Mouse (Mus musculus): ENCODE measurements around the gene Tmem104. TPM values are rescaled to one million over a fixed set of nuclear protein-coding genes. Genes with fewer than 3 reads are reported as not detected.

Tmem104 gene
- polyA plus RNA-seq, 1 experiment from 2014 or later, result 8.6 TPM

DNA sequence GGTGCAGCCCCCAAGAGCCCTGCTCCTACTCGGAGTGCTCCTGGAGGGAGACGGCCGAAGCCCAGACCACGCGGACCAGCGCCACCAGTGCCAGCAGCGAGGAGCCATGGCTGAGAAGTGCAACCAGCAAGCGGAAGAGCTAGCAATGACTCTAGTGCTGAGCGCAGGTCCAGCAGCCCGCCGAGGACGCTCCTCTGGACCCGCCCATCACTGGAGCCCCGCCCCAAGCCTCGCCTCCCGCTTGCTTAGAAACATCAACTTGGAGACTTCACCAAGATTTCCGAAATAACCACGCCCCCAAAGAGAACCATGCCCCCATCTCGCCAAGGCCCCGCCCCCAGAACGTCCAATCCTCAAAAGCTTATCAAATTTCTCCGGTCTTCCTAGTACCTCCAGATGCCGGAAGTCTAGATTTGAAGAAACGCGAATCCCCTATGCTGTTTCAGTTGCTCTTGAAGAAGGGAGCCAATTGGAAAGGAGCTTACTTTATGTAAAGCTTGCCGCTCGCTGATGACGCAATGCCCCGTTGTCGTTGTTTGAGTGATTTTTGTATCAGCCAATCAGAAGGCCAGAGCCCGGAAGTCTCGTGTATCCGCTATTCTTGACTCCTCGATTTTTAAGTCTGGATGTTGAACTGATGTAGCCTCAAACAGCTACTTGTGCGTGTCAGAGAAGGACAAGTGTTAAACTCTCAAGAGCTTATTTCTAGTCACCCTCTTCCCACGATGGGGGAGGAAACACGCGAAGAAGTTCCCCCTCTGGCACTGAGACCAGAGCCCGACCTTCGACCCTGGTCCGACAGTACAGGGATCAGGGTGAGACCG is 89.7 kb downstream of the Tmem104 start, which contains the start of gene Fdxr:
Fdxr (minus strand) TSS at position 271 of the 824 bp plus-strand sequence.
- WGBS, result under 1% methylated on average over 42 of the region's 42 CpGs
- Histone ChIP-seq H3K4me2 (ENCODE audit: low read depth, low read length) (peak within 1 kb of the TSS; percentile 95), H3K27ac (ENCODE audit: low read length) (peak within 1 kb of the TSS; percentile 80), H3K4me3 (ENCODE audit: low read length) (peak within 1 kb of the TSS; percentile 71), H3K27me3 (ENCODE audit: control insufficient read depth, insufficient read depth, low read depth, low read length) (no peaks in the 10 kb centered on the region), H3K9ac (ENCODE audit: low read length) (peak within 1 kb of the TSS; percentile 88), H3K4me1 (replicated peaks; ENCODE audit: control insufficient read depth, insufficient read depth, low read length) (peaks cover 10% of the 10 kb centered on the region), H3K9me3 (ENCODE audit: control insufficient read depth, low read length) (no peaks in the 10 kb centered on the region), H3K36me3 (ENCODE audit: control insufficient read depth, insufficient read depth, low read length) (no peaks in the 10 kb centered on the region)
- peak; percentile 97 for ATAC-seq (ENCODE audit: low read depth)

DNA sequence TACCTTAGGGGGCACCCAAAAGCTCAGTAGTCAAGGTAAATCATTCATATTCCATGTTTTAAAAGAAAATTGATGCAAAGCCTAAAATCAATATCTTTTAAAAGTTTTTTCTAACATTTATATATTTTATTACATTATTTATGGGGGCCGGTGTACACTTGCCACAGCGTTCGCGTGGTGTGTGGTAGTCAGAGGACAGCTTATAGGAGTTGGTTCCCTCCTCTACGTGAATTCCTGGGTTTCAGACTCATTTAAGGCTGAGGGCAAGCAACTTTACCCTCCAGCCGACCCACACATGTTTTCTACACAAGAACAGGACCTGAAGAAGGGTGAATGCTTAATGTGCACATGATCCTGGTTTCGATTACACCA is 90.3 kb downstream of the Tmem104 start:
- Histone ChIP-seq H3K4me2 (ENCODE audit: low read depth, low read length) (peak overlapping the region; percentile 70), H3K4me1 (replicated peaks; ENCODE audit: control insufficient read depth, insufficient read depth, low read length) (peaks cover 10% of the 10 kb centered on the region), H3K27ac (ENCODE audit: low read length) (peak overlapping the region; percentile 78), H3K9me3 (ENCODE audit: control insufficient read depth, low read length) (no peaks in the 10 kb centered on the region), H3K9ac (ENCODE audit: low read length) (peak overlapping the region; percentile 77), H3K27me3 (ENCODE audit: control insufficient read depth, insufficient read depth, low read depth, low read length) (no peaks in the 10 kb centered on the region), H3K4me3 (ENCODE audit: low read length) (peak overlapping the region; percentile 71), H3K36me3 (ENCODE audit: control insufficient read depth, insufficient read depth, low read length) (no peaks in the 10 kb centered on the region)
- ATAC-seq (ENCODE audit: low read depth), result no peak
- WGBS, result 22% methylated on average over 7 of the region's 7 CpGs

DNA sequence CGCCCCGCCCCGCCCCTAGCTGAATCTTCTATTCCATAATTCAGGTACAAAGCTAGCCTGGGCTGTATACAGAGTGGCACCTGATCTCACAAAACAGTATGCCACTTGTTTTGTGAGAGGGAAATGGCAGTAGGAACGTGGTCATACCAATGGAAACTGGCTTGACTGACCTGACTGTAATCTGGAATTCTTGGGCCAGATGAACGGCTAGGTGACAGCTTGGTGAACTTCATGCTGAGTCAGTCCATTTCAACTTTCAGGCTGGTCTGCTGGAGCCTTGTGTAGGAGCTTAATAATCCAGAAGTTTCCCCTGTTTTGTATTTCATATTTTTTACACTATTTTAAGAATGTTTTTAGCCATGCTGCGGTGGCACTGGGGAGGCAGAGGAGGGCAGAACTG is 90.9 kb downstream of the Tmem104 start:
- WGBS, result 73% methylated on average over 6 of the region's 6 CpGs
- Histone ChIP-seq H3K4me3 (ENCODE audit: low read length) (no peak overlapping the region), H3K27me3 (ENCODE audit: control insufficient read depth, insufficient read depth, low read depth, low read length) (no peaks in the 10 kb centered on the region), H3K9ac (ENCODE audit: low read length) (no peak overlapping the region), H3K9me3 (ENCODE audit: control insufficient read depth, low read length) (no peaks in the 10 kb centered on the region), H3K4me2 (ENCODE audit: low read depth, low read length) (peak overlapping the region; percentile 70; the same call in 1 of the 2 replicates), H3K4me1 (replicated peaks; ENCODE audit: control insufficient read depth, insufficient read depth, low read length) (peaks cover 10% of the 10 kb centered on the region), H3K36me3 (ENCODE audit: control insufficient read depth, insufficient read depth, low read length) (no peaks in the 10 kb centered on the region), H3K27ac (ENCODE audit: low read length) (no peak overlapping the region)
- ATAC-seq (ENCODE audit: low read depth), result no peak

DNA sequence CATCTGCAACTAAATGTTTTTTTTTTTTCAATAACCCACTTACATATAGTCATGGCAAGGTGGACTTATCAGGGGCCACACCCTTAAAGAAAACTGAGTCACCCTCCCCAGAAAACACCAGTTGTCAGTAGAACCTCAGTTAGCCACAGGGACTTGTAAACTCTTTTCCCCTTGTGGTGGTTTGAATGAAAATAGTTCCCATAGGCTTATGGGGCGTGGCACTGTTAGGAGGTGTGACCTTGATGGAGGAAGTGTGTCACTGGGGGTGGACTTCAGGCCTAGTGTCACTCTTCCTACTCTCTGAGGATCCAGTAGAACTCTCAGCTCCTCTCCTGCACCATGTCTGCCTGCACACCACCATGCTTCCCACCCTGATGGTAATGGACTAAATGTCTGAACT is 92.4 kb downstream of the Tmem104 start:
- H3K27me3 ChIP-seq (ENCODE audit: control insufficient read depth, insufficient read depth, low read depth, low read length), result no peaks in the 10 kb centered on the region

DNA sequence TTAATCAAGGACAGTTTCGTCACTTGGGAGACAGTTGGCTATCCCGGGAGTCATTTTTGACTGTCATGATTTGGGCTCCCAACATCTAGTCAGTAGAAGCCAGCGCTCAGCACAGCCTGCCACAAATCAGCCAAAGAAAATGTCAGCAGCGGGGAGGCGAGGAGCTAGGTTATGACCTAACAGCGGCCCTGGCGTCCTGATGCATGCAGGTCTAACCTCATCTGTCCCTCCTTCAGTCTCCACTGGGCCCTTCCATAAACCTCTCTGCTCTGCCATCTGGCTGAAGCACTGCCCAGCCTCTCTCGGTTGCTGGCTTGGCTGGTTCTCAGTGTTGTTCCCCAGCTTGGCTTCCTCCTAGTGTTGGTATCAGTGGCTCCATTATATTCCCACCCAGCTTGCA is 95.0 kb downstream of the Tmem104 start:
- Histone ChIP-seq H3K4me2 (ENCODE audit: low read depth, low read length) (no peak overlapping the region), H3K9me3 (ENCODE audit: control insufficient read depth, low read length) (no peaks in the 10 kb centered on the region), H3K9ac (ENCODE audit: low read length) (no peak overlapping the region), H3K4me1 (replicated peaks; ENCODE audit: control insufficient read depth, insufficient read depth, low read length) (peaks cover 4% of the 10 kb centered on the region; the same call in 1 of the 2 replicates), H3K36me3 (ENCODE audit: control insufficient read depth, insufficient read depth, low read length) (no peaks in the 10 kb centered on the region), H3K27me3 (ENCODE audit: control insufficient read depth, insufficient read depth, low read depth, low read length) (no peaks in the 10 kb centered on the region), H3K4me3 (ENCODE audit: low read length) (no peak overlapping the region), H3K27ac (ENCODE audit: low read length) (no peak overlapping the region)
- ATAC-seq (ENCODE audit: low read depth), result no peak
- WGBS, result 55% methylated on average over 8 of the region's 8 CpGs

More for the DNA sequence above, 92.4 kb downstream of the Tmem104 start:
- H3K4me1 ChIP-seq (replicated peaks; ENCODE audit: control insufficient read depth, insufficient read depth, low read length), result peaks cover 10% of the 10 kb centered on the region
- no peaks in the 10 kb centered on the region for H3K9me3 ChIP-seq (ENCODE audit: control insufficient read depth, low read length)
- H3K36me3 ChIP-seq (ENCODE audit: control insufficient read depth, insufficient read depth, low read length), result no peaks in the 10 kb centered on the region
- H3K4me3 ChIP-seq (ENCODE audit: low read length), result no peak overlapping the region
- H3K27ac ChIP-seq (ENCODE audit: low read length), result no peak overlapping the region
- no peak overlapping the region for H3K9ac ChIP-seq (ENCODE audit: low read length)
- WGBS, result 62% methylated on average over 1 of the region's 1 CpGs
- H3K4me2 ChIP-seq (ENCODE audit: low read depth, low read length), result no peak overlapping the region
- no peak for ATAC-seq (ENCODE audit: low read depth)

DNA sequence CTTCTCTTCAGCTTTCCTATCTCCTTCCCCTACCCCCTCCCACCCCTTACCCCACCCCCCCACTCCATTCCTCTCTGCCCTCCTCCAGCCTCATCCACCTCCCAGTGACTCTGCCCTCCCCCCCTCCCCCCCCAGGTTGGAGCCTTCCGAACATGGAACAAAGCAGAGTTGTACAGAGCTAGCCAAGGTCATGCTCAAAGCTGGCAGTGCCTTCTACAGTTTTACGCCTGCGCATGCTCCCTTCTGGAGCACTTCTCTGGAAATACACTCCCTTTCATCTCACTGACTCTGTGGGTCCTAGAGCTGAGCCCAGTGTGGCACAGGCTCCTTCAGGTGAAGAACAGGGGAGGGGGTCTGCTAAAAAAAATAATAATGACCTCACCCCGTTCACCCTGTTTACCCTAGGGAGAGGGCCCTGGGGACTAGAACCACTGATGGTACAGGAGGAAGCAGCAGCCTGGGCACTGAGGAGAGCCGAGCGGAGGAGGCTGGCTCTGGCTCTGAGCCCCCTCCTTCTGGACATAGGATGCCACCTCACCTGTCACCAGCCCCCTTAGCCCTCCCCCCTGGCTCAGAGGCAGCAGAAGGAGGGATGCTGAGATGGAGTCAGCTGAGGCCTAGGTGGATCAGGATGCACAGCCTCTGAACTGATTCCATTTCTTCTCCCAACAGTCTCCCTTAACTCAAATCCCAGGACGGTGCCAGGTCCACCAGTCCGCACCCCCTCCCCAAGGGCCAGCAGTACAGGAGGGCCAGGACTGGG is 95.6 kb downstream of the Tmem104 start:
- H3K27me3 ChIP-seq (ENCODE audit: control insufficient read depth, insufficient read depth, low read depth, low read length), result no peaks in the 10 kb centered on the region
- H3K4me3 ChIP-seq (ENCODE audit: low read length), result no peak overlapping the region
- H3K27ac ChIP-seq (ENCODE audit: low read length), result no peak overlapping the region
- ATAC-seq (ENCODE audit: low read depth), result no peak
- peaks cover under 1% of the 10 kb centered on the region; the same call in 1 of the 2 replicates for H3K4me1 ChIP-seq (replicated peaks; ENCODE audit: control insufficient read depth, insufficient read depth, low read length)
- H3K9me3 ChIP-seq (ENCODE audit: control insufficient read depth, low read length), result no peaks in the 10 kb centered on the region
- no peak overlapping the region for H3K4me2 ChIP-seq (ENCODE audit: low read depth, low read length)
- H3K9ac ChIP-seq (ENCODE audit: low read length), result no peak overlapping the region
- 67% methylated on average over 8 of the region's 8 CpGs for WGBS
- no peaks in the 10 kb centered on the region for H3K36me3 ChIP-seq (ENCODE audit: control insufficient read depth, insufficient read depth, low read length)

DNA sequence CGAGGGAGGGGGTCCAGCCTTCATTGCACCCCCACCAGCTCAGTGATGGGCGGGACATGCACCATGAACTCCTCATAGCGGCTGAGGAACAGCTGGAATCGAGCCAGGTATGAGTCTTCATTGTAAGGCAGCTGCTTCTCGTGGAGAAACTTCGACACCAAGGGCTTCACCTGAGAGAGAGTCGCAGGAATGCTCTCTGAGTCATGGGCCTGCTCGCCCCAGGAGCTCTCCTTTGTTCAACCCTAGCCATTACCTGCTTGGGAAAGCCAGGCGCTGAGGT is 96.1 kb downstream of the Tmem104 start:
- H3K27me3 ChIP-seq (ENCODE audit: control insufficient read depth, insufficient read depth, low read depth, low read length), result no peaks in the 10 kb centered on the region
- no peak overlapping the region for H3K27ac ChIP-seq (ENCODE audit: low read length)

DNA sequence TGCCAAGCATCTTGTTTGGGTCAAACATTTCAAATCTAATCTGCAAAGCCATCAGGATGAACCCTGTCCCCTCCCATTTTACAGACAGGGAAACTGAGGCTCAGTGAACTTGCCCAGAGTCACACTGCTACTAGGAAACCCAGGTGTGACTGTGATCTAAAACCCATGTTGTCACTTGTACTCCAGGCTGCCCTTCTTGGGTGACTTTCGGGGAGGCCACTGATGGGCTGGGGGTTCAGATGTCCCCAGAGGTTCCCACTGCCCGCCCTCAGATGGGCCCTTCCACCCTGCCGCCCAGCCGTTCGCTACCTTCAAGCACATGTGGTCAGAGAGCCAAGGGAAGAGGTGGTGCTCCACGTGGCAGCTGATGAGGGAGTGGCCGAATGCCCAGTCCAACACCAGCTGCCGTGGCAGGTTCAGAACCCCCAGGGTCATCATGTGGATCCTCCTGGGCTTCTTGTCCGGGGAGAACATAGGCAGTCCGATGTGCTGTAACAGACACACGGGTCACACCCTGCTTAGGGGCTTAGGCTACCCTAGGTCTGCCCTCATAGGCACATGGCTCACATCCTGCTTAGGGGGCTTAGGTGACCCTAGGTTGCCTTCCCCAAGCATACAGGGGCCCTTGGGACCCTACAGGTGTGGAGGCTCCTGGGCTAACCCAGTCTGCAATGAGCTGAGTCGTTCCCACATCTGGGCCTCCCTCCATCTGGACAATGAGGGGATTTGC is 96.8 kb downstream of the Tmem104 start:
- WGBS, result 85% methylated on average over 12 of the region's 12 CpGs
- Histone ChIP-seq H3K4me1 (replicated peaks; ENCODE audit: control insufficient read depth, insufficient read depth, low read length) (no peaks in the 10 kb centered on the region), H3K4me2 (ENCODE audit: low read depth, low read length) (no peak overlapping the region), H3K36me3 (ENCODE audit: control insufficient read depth, insufficient read depth, low read length) (no peaks in the 10 kb centered on the region), H3K27me3 (ENCODE audit: control insufficient read depth, insufficient read depth, low read depth, low read length) (no peaks in the 10 kb centered on the region), H3K4me3 (ENCODE audit: low read length) (no peak overlapping the region), H3K9me3 (ENCODE audit: control insufficient read depth, low read length) (no peaks in the 10 kb centered on the region), H3K9ac (ENCODE audit: low read length) (no peak overlapping the region), H3K27ac (ENCODE audit: low read length) (no peak overlapping the region)
- ATAC-seq (ENCODE audit: low read depth), result no peak

More for the DNA sequence above, 96.1 kb downstream of the Tmem104 start:
- Histone ChIP-seq H3K4me3 (ENCODE audit: low read length) (no peak overlapping the region), H3K4me1 (replicated peaks; ENCODE audit: control insufficient read depth, insufficient read depth, low read length) (no peaks in the 10 kb centered on the region), H3K36me3 (ENCODE audit: control insufficient read depth, insufficient read depth, low read length) (no peaks in the 10 kb centered on the region), H3K4me2 (ENCODE audit: low read depth, low read length) (no peak overlapping the region), H3K9me3 (ENCODE audit: control insufficient read depth, low read length) (no peaks in the 10 kb centered on the region), H3K9ac (ENCODE audit: low read length) (no peak overlapping the region)
- WGBS, result 60% methylated on average over 9 of the region's 9 CpGs
- no peak for ATAC-seq (ENCODE audit: low read depth)

DNA sequence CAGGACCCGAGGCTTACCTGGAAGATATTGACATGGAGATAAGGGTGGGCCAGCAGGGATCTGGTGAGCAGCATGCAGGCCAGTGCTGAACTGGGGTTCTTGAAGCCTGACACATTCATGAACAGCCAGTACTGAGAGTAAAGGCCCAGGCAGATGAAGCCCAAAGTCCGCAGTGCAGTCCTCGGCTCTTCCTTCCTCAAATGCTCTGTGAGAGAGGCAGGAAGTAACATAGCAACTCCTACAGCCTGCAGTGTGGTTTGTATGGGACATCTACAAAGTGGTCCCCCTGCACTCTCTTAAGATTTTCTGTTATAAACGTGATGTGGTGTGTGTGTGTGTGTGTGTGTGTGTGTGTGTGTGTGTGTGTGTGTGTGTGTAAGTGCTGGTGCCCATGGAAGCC is 98.0 kb downstream of the Tmem104 start:
- no peak overlapping the region for H3K9ac ChIP-seq (ENCODE audit: low read length)
- no peak overlapping the region for H3K27ac ChIP-seq (ENCODE audit: low read length)
- H3K9me3 ChIP-seq (ENCODE audit: control insufficient read depth, low read length), result no peaks in the 10 kb centered on the region
- H3K4me1 ChIP-seq (replicated peaks; ENCODE audit: control insufficient read depth, insufficient read depth, low read length), result peaks cover 1% of the 10 kb centered on the region
- no peak overlapping the region for H3K4me2 ChIP-seq (ENCODE audit: low read depth, low read length)
- no peak for ATAC-seq (ENCODE audit: low read depth)
- no peak overlapping the region for H3K4me3 ChIP-seq (ENCODE audit: low read length)
- H3K27me3 ChIP-seq (ENCODE audit: control insufficient read depth, insufficient read depth, low read depth, low read length), result no peaks in the 10 kb centered on the region
- H3K36me3 ChIP-seq (ENCODE audit: control insufficient read depth, insufficient read depth, low read length), result no peaks in the 10 kb centered on the region
- WGBS, result 47% methylated on average over 4 of the region's 4 CpGs
